Mouse (Mus musculus): ENCODE measurements at regions not wholly inside any gene's neighbourhood (a gene's known extent, or its start where the extent isn't known, plus 50 kb on each side); places are given as distances from the start of the nearest gene placed in this dataset.

DNA sequence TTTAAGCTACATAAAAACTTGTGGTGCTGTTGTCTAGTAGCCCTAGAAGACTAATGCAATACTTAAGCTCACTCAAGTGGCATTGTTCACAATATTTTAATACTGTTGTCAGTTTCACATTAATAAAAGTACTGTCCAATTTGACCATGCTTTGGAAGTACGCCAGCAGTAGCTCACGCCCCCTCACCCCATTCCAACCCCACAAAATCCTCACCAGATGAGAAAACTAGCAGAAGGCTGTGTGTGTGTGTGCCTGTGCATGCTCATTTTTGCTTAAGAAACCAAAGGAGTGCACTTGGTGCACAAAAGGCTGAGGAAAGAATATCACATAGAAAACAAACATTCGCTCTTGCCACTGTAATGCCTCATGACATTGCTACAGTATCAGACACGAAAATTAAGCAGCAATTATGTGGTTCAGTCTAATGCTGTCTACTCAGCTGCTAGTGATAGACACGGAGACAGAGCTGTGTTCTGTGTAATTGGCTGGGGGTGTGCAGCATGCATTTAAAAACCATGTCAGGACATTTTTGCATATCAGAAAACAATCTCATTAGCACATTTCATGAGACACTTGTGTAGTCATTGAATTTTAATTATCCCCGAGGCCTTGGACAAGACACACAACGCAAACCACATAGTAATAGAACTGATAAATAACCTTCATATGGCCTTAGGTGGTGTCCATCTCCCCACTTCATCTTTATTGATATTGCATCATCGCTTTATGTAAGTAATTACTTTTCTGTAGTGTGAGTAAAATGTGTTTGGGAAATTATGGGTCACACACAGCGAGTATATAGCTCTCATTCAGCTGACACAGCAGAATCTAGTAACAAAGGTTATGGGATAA is 405.6 kb upstream of the Pik3r1 start:
- no peak overlapping the region for H3K9ac ChIP-seq (ENCODE audit: low read depth, low read length)
- no peaks in the 10 kb centered on the region for H3K36me3 ChIP-seq (ENCODE audit: control insufficient read depth, insufficient read depth, low read length)
- H3K4me2 ChIP-seq (replicated peaks; ENCODE audit: low read depth, low read length): no peak overlapping the region
- no peak for ATAC-seq (ENCODE audit: low FRiP score, low TSS enrichment)
- WGBS: 85% methylated on average over 9 of the region's 9 CpGs
- H3K4me3 ChIP-seq (ENCODE audit: low read length): no peak overlapping the region
- H3K27me3 ChIP-seq (ENCODE audit: control insufficient read depth, insufficient read depth, low read length): no peaks in the 10 kb centered on the region
- no peaks in the 10 kb centered on the region for H3K9me3 ChIP-seq (ENCODE audit: control insufficient read depth, low read length)
- no peaks in the 10 kb centered on the region for H3K4me1 ChIP-seq (ENCODE audit: control insufficient read depth, insufficient read depth, low read length)
- H3K27ac ChIP-seq (ENCODE audit: low read depth, low read length): no peak overlapping the region

DNA sequence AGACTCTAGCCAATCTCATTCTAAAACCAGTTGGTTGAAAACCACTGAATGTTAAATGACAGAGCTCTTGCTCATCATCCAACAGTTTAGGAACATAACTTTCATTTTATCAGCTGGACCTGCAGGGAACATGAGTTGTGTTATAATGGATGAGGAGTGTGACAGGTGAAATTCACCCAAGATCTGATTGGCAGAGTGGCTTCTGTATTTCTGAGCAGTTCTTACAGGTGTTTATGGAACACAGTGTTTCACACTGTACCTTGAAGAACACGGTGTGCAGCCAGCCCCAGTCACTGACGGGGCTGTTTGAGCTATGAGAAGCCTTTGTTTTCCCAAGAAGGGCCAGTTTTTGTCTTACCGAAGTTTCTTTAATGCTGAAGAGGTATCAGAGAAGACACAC is 406.4 kb upstream of the Pik3r1 start:
- no peak for ATAC-seq (ENCODE audit: low FRiP score, low TSS enrichment)
- Histone ChIP-seq H3K36me3 (ENCODE audit: control insufficient read depth, insufficient read depth, low read length) (no peaks in the 10 kb centered on the region), H3K27ac (ENCODE audit: low read depth, low read length) (no peak overlapping the region), H3K4me3 (ENCODE audit: low read length) (no peak overlapping the region), H3K27me3 (ENCODE audit: control insufficient read depth, insufficient read depth, low read length) (no peaks in the 10 kb centered on the region), H3K9me3 (ENCODE audit: control insufficient read depth, low read length) (no peaks in the 10 kb centered on the region), H3K9ac (ENCODE audit: low read depth, low read length) (no peak overlapping the region), H3K4me1 (ENCODE audit: control insufficient read depth, insufficient read depth, low read length) (no peaks in the 10 kb centered on the region), H3K4me2 (replicated peaks; ENCODE audit: low read depth, low read length) (no peak overlapping the region)
- WGBS: 90% methylated on average over 3 of the region's 3 CpGs

DNA sequence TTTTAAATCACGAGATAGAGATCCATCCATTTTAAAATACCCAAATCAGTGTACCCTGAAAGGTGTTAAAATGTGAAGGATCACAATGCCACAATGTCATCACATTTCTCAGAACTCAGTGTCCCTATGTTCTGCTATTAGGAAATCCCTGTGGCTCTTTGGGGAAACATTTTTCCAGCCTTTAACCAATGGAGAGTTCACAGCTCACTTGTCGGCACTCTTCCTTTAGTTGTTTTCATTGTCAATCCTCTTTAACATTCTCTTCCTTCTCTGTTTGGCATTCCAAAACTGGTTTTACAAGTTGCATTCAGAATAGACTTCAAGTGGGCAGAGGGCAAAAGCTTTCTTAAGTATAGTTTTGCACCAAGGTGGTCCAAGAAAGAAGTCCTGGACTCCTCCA is 406.9 kb upstream of the Pik3r1 start:
- 82% methylated on average over 2 of the region's 2 CpGs for WGBS
- no peak for ATAC-seq (ENCODE audit: low FRiP score, low TSS enrichment)
- Histone ChIP-seq H3K9ac (ENCODE audit: low read depth, low read length) (no peak overlapping the region), H3K36me3 (ENCODE audit: control insufficient read depth, insufficient read depth, low read length) (no peaks in the 10 kb centered on the region), H3K9me3 (ENCODE audit: control insufficient read depth, low read length) (no peaks in the 10 kb centered on the region), H3K4me1 (ENCODE audit: control insufficient read depth, insufficient read depth, low read length) (no peaks in the 10 kb centered on the region), H3K27ac (ENCODE audit: low read depth, low read length) (no peak overlapping the region), H3K27me3 (ENCODE audit: control insufficient read depth, insufficient read depth, low read length) (no peaks in the 10 kb centered on the region), H3K4me3 (ENCODE audit: low read length) (no peak overlapping the region), H3K4me2 (replicated peaks; ENCODE audit: low read depth, low read length) (no peak overlapping the region)

DNA sequence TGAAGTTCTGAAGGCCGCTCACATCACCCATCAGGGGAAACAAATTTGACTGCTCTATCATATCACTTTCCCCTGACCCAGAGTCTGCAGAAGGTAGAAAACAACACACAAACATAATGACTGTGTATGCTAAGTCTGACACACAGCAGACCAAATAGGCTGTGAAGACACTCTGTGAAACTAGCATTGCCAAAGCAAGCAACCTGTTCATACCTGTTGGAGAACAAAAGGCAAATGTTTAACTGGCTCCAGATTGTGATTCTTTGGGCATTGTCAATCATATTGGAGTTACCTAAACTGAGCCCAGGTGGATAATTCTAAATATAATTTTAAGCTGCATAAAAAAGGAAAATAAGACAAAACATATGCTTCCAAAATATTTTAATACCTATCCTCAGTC is 407.4 kb upstream of the Pik3r1 start:
- no peak overlapping the region for H3K27ac ChIP-seq (ENCODE audit: low read depth, low read length)
- no peak overlapping the region for H3K4me2 ChIP-seq (replicated peaks; ENCODE audit: low read depth, low read length)
- H3K27me3 ChIP-seq (ENCODE audit: control insufficient read depth, insufficient read depth, low read length): no peaks in the 10 kb centered on the region
- H3K36me3 ChIP-seq (ENCODE audit: control insufficient read depth, insufficient read depth, low read length): no peaks in the 10 kb centered on the region
- ATAC-seq (ENCODE audit: low FRiP score, low TSS enrichment): no peak
- no peaks in the 10 kb centered on the region for H3K9me3 ChIP-seq (ENCODE audit: control insufficient read depth, low read length)
- no peak overlapping the region for H3K4me3 ChIP-seq (ENCODE audit: low read length)
- no peak overlapping the region for H3K9ac ChIP-seq (ENCODE audit: low read depth, low read length)
- no peaks in the 10 kb centered on the region for H3K4me1 ChIP-seq (ENCODE audit: control insufficient read depth, insufficient read depth, low read length)
- 95% methylated on average over 1 of the region's 1 CpGs for WGBS

DNA sequence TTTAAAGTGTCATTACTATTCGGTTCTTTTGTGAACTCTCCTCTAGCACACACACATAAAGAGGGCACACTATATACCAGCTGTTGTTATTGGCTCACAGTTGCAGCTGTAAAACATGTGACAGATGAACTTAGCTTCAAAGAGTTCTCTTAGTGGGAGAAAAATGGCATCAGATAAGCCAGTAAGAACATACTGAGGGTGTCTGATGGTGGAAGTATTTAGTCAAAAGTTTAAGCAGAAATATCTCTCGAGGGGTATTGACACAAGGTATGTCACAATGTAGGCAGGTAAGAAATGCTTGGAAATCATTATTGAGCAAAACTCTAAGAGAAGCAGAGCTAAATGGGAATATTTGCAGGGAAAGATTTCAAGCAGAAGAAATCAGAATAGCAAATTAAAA is 408.4 kb upstream of the Pik3r1 start:
- Histone ChIP-seq H3K36me3 (ENCODE audit: control insufficient read depth, insufficient read depth, low read length) (no peaks in the 10 kb centered on the region), H3K9me3 (ENCODE audit: control insufficient read depth, low read length) (no peaks in the 10 kb centered on the region), H3K4me3 (ENCODE audit: low read length) (no peak overlapping the region), H3K27me3 (ENCODE audit: control insufficient read depth, insufficient read depth, low read length) (no peaks in the 10 kb centered on the region), H3K27ac (ENCODE audit: low read depth, low read length) (no peak overlapping the region), H3K9ac (ENCODE audit: low read depth, low read length) (no peak overlapping the region), H3K4me1 (ENCODE audit: control insufficient read depth, insufficient read depth, low read length) (no peaks in the 10 kb centered on the region), H3K4me2 (replicated peaks; ENCODE audit: low read depth, low read length) (no peak overlapping the region)
- 67% methylated on average over 2 of the region's 2 CpGs for WGBS
- ATAC-seq (ENCODE audit: low FRiP score, low TSS enrichment): no peak

DNA sequence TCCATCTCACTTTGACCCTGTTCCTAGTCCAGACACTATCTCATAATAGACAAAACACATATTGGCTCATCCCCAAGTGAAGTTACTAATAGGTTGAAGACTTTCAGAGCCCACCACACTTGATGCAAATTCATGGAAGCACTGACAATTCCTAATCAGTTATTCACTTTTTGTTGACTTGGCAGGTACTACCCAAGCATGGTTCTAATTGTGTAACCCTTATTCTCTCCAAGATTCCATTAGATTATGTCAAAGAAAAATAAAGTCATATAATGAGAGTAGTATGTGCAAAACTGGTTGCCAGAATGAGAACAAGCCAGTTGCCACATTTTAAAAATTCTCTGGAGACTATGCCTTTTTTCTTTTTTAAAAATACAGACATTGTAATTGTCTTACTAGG is 426.7 kb upstream of the Pik3r1 start:
- Histone ChIP-seq H3K9me3 (ENCODE audit: control insufficient read depth, low read length) (no peaks in the 10 kb centered on the region), H3K27me3 (ENCODE audit: control insufficient read depth, insufficient read depth, low read length) (no peaks in the 10 kb centered on the region), H3K9ac (ENCODE audit: low read depth, low read length) (no peak overlapping the region), H3K4me1 (ENCODE audit: control insufficient read depth, insufficient read depth, low read length) (no peaks in the 10 kb centered on the region), H3K4me3 (ENCODE audit: low read length) (no peak overlapping the region), H3K27ac (ENCODE audit: low read depth, low read length) (no peak overlapping the region), H3K4me2 (replicated peaks; ENCODE audit: low read depth, low read length) (no peak overlapping the region), H3K36me3 (ENCODE audit: control insufficient read depth, insufficient read depth, low read length) (no peaks in the 10 kb centered on the region)
- no peak for ATAC-seq (ENCODE audit: low FRiP score, low TSS enrichment)

DNA sequence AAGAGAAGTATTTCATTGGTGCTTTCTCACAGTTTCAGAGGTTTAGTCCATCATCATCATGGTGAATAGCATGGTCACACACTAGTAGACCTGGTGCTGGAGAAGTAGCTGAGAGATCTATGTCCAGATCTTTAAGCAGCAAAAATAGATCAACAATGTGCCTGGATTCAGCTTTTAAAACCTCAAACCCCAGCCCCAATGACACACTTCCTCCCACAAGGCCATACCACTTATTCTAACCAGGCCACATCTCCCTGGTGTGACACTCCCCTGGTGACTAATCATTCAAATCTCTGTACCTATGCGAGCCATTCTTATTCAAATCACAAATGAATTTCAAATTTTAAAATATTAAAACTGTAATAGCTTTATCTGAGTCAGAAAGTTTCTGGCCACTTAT is 434.3 kb upstream of the Pik3r1 start:
- no peaks in the 10 kb centered on the region for H3K4me1 ChIP-seq (ENCODE audit: control insufficient read depth, insufficient read depth, low read length)
- 92% methylated on average over 1 of the region's 1 CpGs for WGBS

DNA sequence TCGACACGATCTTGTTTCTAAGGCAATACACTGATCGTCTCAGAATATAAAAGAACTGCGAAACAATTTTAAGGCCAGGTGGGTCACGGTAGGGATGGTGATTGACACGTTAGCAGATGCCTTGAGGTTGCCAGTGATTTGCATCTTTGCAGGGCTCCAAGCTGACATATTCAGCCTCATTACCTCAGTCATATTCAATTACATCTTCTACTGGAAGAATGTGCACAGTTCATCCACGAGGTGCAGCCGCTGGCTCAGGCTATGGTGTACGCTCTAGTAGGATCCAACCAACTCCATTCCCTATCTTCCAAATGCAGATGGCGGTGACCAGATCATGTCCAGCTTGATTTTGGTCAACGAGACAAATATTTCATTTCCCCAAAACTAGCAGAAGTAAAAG is 450.5 kb upstream of the Pik3r1 start:
- H3K4me2 ChIP-seq (replicated peaks; ENCODE audit: low read depth, low read length): no peak overlapping the region
- no peak overlapping the region for H3K27ac ChIP-seq (ENCODE audit: low read depth, low read length)
- WGBS: 91% methylated on average over 11 of the region's 11 CpGs
- no peaks in the 10 kb centered on the region for H3K4me1 ChIP-seq (ENCODE audit: control insufficient read depth, insufficient read depth, low read length)
- H3K36me3 ChIP-seq (ENCODE audit: control insufficient read depth, insufficient read depth, low read length): no peaks in the 10 kb centered on the region
- no peak overlapping the region for H3K4me3 ChIP-seq (ENCODE audit: low read length)
- no peak for ATAC-seq (ENCODE audit: low FRiP score, low TSS enrichment)
- H3K27me3 ChIP-seq (ENCODE audit: control insufficient read depth, insufficient read depth, low read length): no peaks in the 10 kb centered on the region
- H3K9ac ChIP-seq (ENCODE audit: low read depth, low read length): no peak overlapping the region
- H3K9me3 ChIP-seq (ENCODE audit: control insufficient read depth, low read length): no peaks in the 10 kb centered on the region

More for the DNA sequence above, 434.3 kb upstream of the Pik3r1 start:
- no peaks in the 10 kb centered on the region for H3K36me3 ChIP-seq (ENCODE audit: control insufficient read depth, insufficient read depth, low read length)
- no peak overlapping the region for H3K4me3 ChIP-seq (ENCODE audit: low read length)
- H3K4me2 ChIP-seq (replicated peaks; ENCODE audit: low read depth, low read length): no peak overlapping the region
- H3K27ac ChIP-seq (ENCODE audit: low read depth, low read length): no peak overlapping the region
- no peak overlapping the region for H3K9ac ChIP-seq (ENCODE audit: low read depth, low read length)
- ATAC-seq (ENCODE audit: low FRiP score, low TSS enrichment): no peak
- H3K27me3 ChIP-seq (ENCODE audit: control insufficient read depth, insufficient read depth, low read length): no peaks in the 10 kb centered on the region
- no peaks in the 10 kb centered on the region for H3K9me3 ChIP-seq (ENCODE audit: control insufficient read depth, low read length)

DNA sequence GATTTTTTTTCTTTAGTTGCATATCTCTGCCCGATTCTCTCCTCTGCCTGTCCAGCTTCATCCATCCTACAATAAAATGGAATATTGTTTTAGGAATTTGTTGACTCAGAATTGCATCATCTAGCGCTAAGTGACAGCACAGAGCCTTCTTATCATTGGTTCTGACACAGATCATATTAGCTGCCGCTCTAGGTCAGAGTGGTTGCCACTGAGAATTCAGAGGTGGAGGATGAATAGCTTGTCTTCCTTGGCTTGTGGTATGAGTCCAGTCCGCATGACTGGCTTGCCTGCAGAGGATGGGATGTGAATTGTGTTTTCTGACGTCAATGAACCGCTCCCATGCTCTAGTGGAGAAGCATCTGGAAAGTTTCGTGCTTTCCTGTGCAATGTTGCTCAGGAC is 462.3 kb upstream of the Cd180 start:
- no peak overlapping the region for H3K4me3 ChIP-seq (ENCODE audit: low read length)
- no peak overlapping the region for H3K4me2 ChIP-seq (replicated peaks; ENCODE audit: low read depth, low read length)
- no peaks in the 10 kb centered on the region for H3K4me1 ChIP-seq (ENCODE audit: control insufficient read depth, insufficient read depth, low read length)
- H3K9ac ChIP-seq (ENCODE audit: low read depth, low read length): no peak overlapping the region
- no peaks in the 10 kb centered on the region for H3K9me3 ChIP-seq (ENCODE audit: control insufficient read depth, low read length)
- no peaks in the 10 kb centered on the region for H3K36me3 ChIP-seq (ENCODE audit: control insufficient read depth, insufficient read depth, low read length)
- no peak for ATAC-seq (ENCODE audit: low FRiP score, low TSS enrichment)
- H3K27ac ChIP-seq (ENCODE audit: low read depth, low read length): no peak overlapping the region
- WGBS: 80% methylated on average over 7 of the region's 7 CpGs
- H3K27me3 ChIP-seq (ENCODE audit: control insufficient read depth, insufficient read depth, low read length): no peaks in the 10 kb centered on the region
